Mouse (Mus musculus) hindbrain, embryonic 14.5 days (tissue): ENCODE results near the gene Flot1. TPM values are rescaled to one million over a fixed set of nuclear protein-coding genes. Genes with fewer than 3 reads are reported as not detected.

Source experiments
- ATAC-seq: fragments of 200-750 bp; cut with Nextera tagmentation; 2 replicates; pipeline ENCODE4 v1.8.0; 2017; ENCODE audit warnings: moderate number of reproducible peaks, mild to moderate bottlenecking, moderate TSS enrichment, moderate library complexity; ENCODE audit not compliant: low FRiP score
- DNase-seq: peaks from one replicate; pipeline ENCODE4 v3.0.0-alpha.2; 2015; ENCODE audit warnings: low spot score
- H3K27ac ChIP-seq: fragments of 300-500 bp; sonication (generic); 2 replicates; pipeline ENCODE4 v1.5.1; 2014; ENCODE audit warnings: mild to moderate bottlenecking, moderate library complexity
- H3K27me3 ChIP-seq: fragments of 300-500 bp; sonication (generic); 2 replicates; pipeline ENCODE4 v1.6.1; 2014; ENCODE audit warnings: mild to moderate bottlenecking, low read length, mixed read lengths; ENCODE audit not compliant: control insufficient read depth, insufficient read depth
- H3K36me3 ChIP-seq: fragments of 300-500 bp; sonication (generic); replicated peaks from 2 replicates; pipeline ENCODE4 v1.6.1; 2014; ENCODE audit not compliant: control insufficient read depth, insufficient read depth
- H3K4me1 ChIP-seq: fragments of 300-500 bp; sonication (generic); replicated peaks from 2 replicates; pipeline ENCODE4 v1.6.1; 2014; ENCODE audit warnings: antibody characterized with exemption, low read length, mixed read lengths; ENCODE audit not compliant: control insufficient read depth, insufficient read depth
- H3K4me2 ChIP-seq: fragments of 300-500 bp; sonication (generic); replicated peaks from 2 replicates; pipeline ENCODE4 v1.6.1; 2014; ENCODE audit warnings: mild to moderate bottlenecking, moderate library complexity
- H3K4me3 ChIP-seq: fragments of 300-500 bp; sonication (generic); replicated peaks from 2 replicates; pipeline ENCODE4 v1.5.1; 2014; ENCODE audit warnings: mild to moderate bottlenecking, low read length
- H3K9ac ChIP-seq: fragments of 300-500 bp; sonication (generic); 2 replicates; pipeline ENCODE4 v1.6.1; 2014
- H3K9me3 ChIP-seq: fragments of 300-500 bp; sonication (generic); 2 replicates; pipeline ENCODE4 v1.6.1; 2016; ENCODE audit warnings: low read length; ENCODE audit not compliant: control insufficient read depth
- WGBS: fragments of 180-500 bp; shearing (Covaris S2); extraction: QIAGEN DNeasy Blood & Tissue Kit; methylation state at CpG from one replicate; pipeline ENCODE4 v1.1.7; 2014; 5-methylcytosine and 5-hydroxymethylcytosine counted together
- polyA plus RNA-seq: library from polyadenylated mRNA; unstranded; fragments of >200 nt; fragmentation: Nextera tagmentation; extraction: Ambion mirVana; gene quantifications from 2 replicates; pipeline ENCODE4 v1.2.1, GENCODE M21; 2014

The Flot1 gene
- polyA plus RNA-seq, 1 experiment from 2014 or later: 86.3 TPM

DNA sequence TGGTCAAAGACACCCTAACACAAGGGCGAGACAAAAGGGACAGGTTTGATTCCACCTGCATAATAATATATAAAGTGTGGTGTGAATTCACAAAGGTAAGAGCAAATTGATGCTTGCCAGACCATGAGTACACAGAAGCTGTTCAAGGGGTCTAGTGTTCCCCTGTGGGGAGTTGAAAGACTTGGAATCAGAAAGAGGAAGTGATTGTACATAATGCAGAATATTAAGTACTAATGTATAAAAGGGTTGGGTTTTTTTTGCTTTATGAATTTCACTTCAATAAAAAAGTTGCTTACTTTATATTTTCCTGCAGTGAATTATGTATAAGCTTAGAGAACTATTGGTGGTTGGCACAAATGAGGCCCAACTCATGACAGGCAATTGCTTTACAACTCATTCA is 36.3 kb downstream of the Flot1 start:
- WGBS: 83% methylated on average over 1 of the region's 1 CpGs
- Histone ChIP-seq H3K4me2 (no peak overlapping the region), H3K4me1 (peaks cover 10% of the 10 kb centered on the region), H3K36me3 (peaks cover 28% of the 10 kb centered on the region), H3K4me3 (no peak overlapping the region), H3K27me3 (no peaks in the 10 kb centered on the region), H3K27ac (no peak overlapping the region), H3K9ac (no peak overlapping the region), H3K9me3 (no peaks in the 10 kb centered on the region)
- no peak for ATAC-seq
- DNase-seq: no peak

DNA sequence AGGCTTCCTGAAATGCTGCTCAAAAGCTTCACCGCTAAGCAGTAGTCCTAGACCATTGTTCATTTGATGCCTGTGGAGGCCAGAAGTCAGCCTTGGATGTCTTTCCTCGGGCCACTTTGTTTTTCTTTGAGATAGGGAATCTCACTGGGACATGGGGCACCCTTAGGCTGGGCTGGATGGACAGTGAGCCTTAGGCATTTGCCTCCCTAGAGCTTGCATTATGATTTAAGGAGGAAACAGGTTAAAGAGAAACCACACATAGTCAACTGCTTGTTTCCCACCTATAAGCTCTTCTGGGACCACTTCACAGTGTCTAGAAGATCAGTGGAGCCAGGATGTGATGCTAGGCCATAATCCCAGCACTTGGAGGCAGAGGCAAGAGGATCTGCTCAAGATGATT is 36.8 kb downstream of the Flot1 start:
- no peak overlapping the region for H3K4me3 ChIP-seq
- WGBS: 69% methylated on average over 2 of the region's 2 CpGs
- DNase-seq: no peak

DNA sequence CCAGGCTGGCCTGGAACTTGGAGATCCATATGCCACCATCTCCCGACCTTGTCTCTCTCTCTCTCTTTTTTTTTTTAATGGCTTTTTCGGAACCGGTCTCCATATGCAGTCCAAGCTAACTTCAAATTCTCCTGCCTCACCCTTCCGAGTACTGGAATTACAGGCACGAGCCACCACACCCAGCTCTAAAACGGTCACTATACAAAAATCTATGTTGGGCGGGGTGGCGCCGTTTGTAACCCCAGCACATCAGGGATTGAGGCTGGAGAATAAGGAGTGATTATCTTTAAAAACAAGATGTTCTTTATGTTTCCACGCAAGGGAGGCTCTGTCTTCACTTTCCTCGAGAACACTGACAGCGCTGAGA is 37.8 kb downstream of the Flot1 start:
- no peak for DNase-seq
- Histone ChIP-seq H3K9ac (peak overlapping the region; percentile 82), H3K4me3 (peak overlapping the region; percentile 72), H3K4me2 (peak overlapping the region; percentile 55), H3K4me1 (peaks cover 20% of the 10 kb centered on the region), H3K27me3 (no peaks in the 10 kb centered on the region), H3K27ac (peak overlapping the region; percentile 96), H3K36me3 (peaks cover 25% of the 10 kb centered on the region), H3K9me3 (no peaks in the 10 kb centered on the region)
- WGBS: 8% methylated on average over 12 of the region's 12 CpGs
- peak; percentile 9; the same call in 1 of the 2 replicates for ATAC-seq

More for the DNA sequence above, 36.8 kb downstream of the Flot1 start:
- Histone ChIP-seq H3K27ac (no peak overlapping the region), H3K9me3 (no peaks in the 10 kb centered on the region), H3K9ac (no peak overlapping the region), H3K36me3 (peaks cover 28% of the 10 kb centered on the region), H3K4me1 (peaks cover 15% of the 10 kb centered on the region), H3K4me2 (no peak overlapping the region), H3K27me3 (no peaks in the 10 kb centered on the region)
- no peak for ATAC-seq

DNA sequence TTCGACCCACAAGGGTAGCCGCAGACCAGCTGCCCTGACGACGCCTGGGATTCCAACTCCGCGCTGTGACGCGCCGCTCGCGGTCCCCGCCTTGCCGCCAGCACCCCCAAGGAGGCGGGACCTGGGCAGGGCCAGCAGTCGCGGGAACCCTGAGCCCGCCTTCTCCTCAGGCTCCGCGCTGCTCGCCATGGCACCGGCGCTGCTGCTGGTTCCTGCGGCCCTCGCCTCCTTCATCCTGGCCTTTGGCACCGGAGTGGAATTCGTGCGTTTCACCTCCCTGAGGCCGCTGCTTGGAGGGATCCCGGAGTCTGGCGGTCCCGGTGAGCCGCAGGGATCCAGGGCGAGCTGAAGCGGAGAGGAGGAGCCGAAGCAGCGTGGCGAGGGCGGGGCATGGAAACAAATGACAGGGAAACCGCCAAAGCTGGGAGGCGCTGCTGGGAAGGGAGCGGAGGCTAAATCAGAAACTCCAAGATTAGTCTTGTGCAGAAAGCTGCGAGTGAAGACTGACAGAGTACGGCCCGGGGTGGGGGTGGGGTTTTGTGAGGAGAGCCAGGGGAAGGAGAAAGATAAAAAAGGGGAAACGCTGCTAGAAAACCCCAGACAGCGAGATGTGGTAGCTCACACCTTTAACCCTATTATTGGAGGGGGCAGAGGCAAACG is 38.3 kb downstream of the Flot1 start, which contains the start of gene Nrm:
Nrm (plus strand) TSS at position 121 of the 660 bp plus-strand sequence.
- Histone ChIP-seq H3K27ac (peak within 1 kb of the TSS; percentile 96), H3K27me3 (no peaks in the 10 kb centered on the region), H3K36me3 (peaks cover 25% of the 10 kb centered on the region), H3K9ac (peak within 1 kb of the TSS; percentile 82), H3K4me1 (peaks cover 20% of the 10 kb centered on the region), H3K9me3 (no peaks in the 10 kb centered on the region), H3K4me2 (peak within 1 kb of the TSS; percentile 55), H3K4me3 (peak within 1 kb of the TSS; percentile 72)
- peak; percentile 89 for ATAC-seq
- WGBS: under 1% methylated on average over 47 of the region's 47 CpGs
- DNase-seq: peak; percentile 84

DNA sequence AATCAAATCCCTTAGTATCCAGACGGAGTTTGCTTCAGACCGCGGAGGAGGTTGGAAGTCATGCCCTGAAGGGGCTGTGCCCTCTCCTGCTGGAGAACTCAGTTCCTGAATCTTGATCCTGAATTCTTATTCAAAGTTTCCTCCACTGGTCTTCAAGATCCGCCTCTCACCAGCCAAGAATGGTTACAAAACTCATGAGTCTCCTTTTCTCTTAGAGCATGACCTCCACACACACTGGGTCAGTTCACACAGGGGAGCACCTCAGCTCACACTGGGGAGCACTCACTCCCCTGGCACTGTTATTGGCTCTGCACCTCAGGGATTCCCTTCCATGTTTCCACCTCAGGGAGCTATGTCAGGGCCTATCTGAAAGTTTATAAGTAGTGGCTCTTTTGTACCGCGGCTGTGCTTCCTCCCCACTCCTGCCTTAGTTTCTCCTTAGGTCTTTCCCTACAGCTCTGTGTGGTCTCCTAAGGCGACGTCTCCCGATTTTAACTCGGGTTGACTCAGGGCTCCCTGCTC is 41.9 kb downstream of the Flot1 start:
- H3K9ac ChIP-seq: peak overlapping the region; percentile 95
- peak overlapping the region; percentile 75 for H3K4me3 ChIP-seq
- DNase-seq (no peak), ATAC-seq (no peak)
- H3K36me3 ChIP-seq: 0 out of 2 replicates have a peak, but pooled peaks cover 7% of the 10 kb centered on the region
- peaks cover 47% of the 10 kb centered on the region for H3K4me1 ChIP-seq
- H3K9me3 ChIP-seq: no peaks in the 10 kb centered on the region
- peak overlapping the region; percentile 98 for H3K27ac ChIP-seq
- WGBS: 23% methylated on average over 10 of the region's 10 CpGs
- peak overlapping the region; percentile 99 for H3K4me2 ChIP-seq
- H3K27me3 ChIP-seq: no peaks in the 10 kb centered on the region

DNA sequence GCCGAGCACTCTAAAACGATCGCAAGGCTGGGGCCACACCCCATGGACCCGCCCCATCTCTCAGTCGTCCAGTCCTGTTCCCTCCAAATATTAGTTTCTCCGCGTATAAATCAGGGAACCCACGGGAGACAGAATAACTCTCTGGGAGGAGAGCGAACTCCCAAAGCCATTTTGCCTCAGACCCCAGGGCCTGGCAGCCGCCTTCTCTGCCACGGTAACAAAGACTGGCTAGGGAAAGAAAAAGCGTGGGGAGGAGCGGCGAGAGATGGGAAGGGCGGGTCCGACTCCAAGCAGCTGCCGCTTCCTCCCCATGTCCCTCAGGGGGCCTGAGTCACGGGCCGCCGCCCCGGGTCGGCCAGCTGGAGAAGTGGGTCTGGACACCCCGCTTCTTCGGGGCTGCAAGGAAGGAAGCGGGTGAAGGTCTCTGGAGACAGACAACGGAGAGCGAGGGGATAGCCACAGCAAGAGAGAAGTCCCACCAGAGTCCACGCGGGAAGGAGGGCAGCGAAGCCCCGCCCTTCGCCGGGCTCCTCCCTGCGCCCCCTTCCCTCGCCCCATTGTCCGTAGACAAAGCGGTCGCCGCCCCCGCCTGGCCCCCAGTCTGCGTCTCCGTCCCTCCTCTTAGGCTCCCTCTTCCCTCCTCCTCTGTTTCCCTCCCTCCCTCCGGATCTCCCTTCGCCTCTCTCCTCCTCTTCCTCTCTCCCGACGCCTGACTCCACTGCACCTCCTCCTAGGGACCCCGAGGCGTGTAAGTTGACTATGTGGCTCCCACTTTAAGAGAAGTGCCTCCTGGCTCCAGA is 42.7 kb downstream of the Flot1 start, which contains the start of gene Ppp1r18:
Ppp1r18 (plus strand) TSS at position 113 of the 800 bp plus-strand sequence.
- Histone ChIP-seq H3K4me1 (peaks cover 52% of the 10 kb centered on the region), H3K4me2 (peak within 1 kb of the TSS; percentile 99), H3K36me3 (0 out of 2 replicates have a peak, but pooled peaks cover 7% of the 10 kb centered on the region), H3K27ac (peak within 1 kb of the TSS; percentile 98), H3K9ac (peak within 1 kb of the TSS; percentile 95), H3K4me3 (peak within 1 kb of the TSS; percentile 75), H3K27me3 (no peaks in the 10 kb centered on the region), H3K9me3 (no peaks in the 10 kb centered on the region)
- ATAC-seq (peak; percentile 76), DNase-seq (peak; percentile 74)
- WGBS: under 1% methylated on average over 46 of the region's 48 CpGs

DNA sequence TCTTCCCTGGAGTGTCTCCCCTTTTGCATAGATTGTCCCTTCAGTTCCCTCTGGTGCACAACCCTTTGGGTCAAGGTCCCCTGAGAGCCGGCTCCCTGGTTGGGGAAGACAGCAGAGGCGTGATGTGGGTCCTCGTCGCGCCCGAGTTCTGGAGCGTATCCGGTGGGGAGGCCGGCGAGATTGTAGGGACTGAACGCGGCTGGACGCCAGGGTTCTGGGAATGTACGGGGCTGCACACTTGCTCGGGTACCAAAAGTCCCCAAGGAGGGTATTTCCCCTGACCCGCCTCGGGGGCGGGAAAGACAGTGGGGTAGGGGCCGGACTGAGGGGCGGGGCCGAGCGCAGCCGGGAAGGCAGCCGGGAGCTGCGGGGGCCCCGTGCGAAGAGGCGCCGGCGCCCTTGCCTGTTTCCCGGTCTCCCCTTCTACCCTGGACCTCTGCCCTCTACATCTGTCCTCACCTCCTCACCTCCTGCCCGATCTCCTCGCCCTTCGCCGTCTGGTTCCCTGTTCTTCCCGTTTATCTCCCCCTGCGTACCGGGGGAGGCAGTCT is 43.3 kb downstream of the Flot1 start:
- DNase-seq (peak; percentile 46), ATAC-seq (peak; percentile 28; the same call in 1 of the 2 replicates)
- H3K4me1 ChIP-seq: peaks cover 57% of the 10 kb centered on the region
- H3K36me3 ChIP-seq: peaks cover 7% of the 10 kb centered on the region; the same call in 1 of the 2 replicates
- peak overlapping the region; percentile 99 for H3K4me2 ChIP-seq
- H3K27me3 ChIP-seq: no peaks in the 10 kb centered on the region
- H3K9me3 ChIP-seq: no peaks in the 10 kb centered on the region
- peak overlapping the region; percentile 98 for H3K27ac ChIP-seq
- H3K4me3 ChIP-seq: peak overlapping the region; percentile 75
- WGBS: 0% methylated on average over 33 of the region's 38 CpGs
- H3K9ac ChIP-seq: peak overlapping the region; percentile 95

DNA sequence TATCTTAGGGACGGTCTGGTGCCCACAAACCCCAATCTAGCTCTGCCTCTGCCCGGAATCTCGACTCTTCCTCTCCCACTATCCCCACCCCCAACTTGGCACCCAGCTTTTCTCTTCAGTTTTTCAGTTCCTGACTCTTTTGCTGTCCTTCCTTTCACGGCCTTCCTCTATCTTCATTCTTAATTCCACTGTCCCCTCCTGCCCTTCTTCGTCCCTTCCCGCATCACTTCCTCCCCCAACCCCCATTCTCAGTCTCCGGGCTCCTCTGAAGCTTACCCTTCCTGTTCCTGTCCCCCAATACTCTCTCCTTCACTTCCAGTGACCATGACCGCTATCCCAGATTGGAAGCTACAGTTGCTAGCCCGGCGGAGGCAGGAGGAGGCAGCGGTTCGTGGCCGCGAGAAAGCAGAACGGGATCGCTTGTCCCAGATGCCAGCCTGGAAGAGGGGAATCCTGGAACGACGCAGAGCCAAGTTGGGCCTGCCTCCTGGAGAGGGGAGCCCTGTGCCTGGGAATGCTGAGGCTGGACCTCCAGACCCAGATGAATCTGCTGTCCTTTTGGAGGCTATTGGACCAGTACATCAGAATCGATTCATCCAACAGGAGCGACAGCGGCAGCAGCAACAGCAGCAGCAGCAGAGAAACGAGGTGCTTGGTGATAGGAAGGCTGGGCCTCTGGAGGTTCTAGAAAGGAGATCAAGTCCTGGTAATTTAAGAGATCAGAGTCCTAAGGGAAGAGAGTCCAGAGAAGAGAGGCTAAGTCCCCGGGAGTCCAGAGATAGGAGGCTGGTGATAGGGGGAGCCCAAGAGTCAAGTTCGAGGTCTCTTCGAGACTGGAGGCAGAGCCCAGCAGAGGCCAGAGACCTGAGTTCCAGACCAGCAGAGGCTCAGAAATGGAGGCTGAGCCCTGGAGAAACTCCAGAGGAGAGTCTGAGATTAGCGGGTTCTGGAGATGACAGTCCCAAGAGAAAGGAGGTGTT is 44.2 kb downstream of the Flot1 start:
- H3K4me1 ChIP-seq: peaks cover 55% of the 10 kb centered on the region
- H3K9ac ChIP-seq: peak overlapping the region; percentile 95
- 6% methylated on average over 26 of the region's 26 CpGs for WGBS
- peaks cover 7% of the 10 kb centered on the region; the same call in 1 of the 2 replicates for H3K36me3 ChIP-seq
- no peaks in the 10 kb centered on the region for H3K27me3 ChIP-seq
- H3K9me3 ChIP-seq: no peaks in the 10 kb centered on the region
- H3K27ac ChIP-seq: peak overlapping the region; percentile 98
- peak overlapping the region; percentile 75 for H3K4me3 ChIP-seq
- ATAC-seq: no peak
- H3K4me2 ChIP-seq: peak overlapping the region; percentile 99
- peak; percentile 29 for DNase-seq
